In genomic region chr5:30201521-30201920, GRCm38 (mm10) we compare ENCODE assay signal across 9 mouse cellular contexts. TPM values are rescaled to one million over a fixed set of nuclear protein-coding genes. Genes with fewer than 3 reads are reported as not detected.
DNase-seq lines count a peak whose midpoint lies in the region; ATAC-seq and TF ChIP-seq lines count a peak whose summit lies in the region.
"Had no signal": no experiment of that assay in that cellular context is flagged by ENCODE, and none has a peak within 500 bp of the region (broad histone marks: within the 10 kb centered on the region; RNA-seq: fewer than 3 reads in every experiment).

No protein-coding gene starts in this region.

- TF ChIP-seq CTCF in liver, postnatal 0 days (IDR thresholded peaks at IDR 0.05; ENCODE audit: low read depth): peak; percentile 79

- no peak overlapping the region for H3K4me3 ChIP-seq in heart, embryonic 15.5 days
- H3K4me3 ChIP-seq in hindbrain, embryonic 15.5 days: no peak overlapping the region
- H3K4me3 ChIP-seq in liver, postnatal 0 days (ENCODE audit: low read depth, low read length): no peak overlapping the region
- H3K4me3 ChIP-seq: limb, embryonic 12.5 days had no signal

- DNase-seq in heart, adult 9 months (ENCODE audit: low spot score in 2 of 2): no peak
- DNase-seq in ES-CJ7 (ENCODE audit: low read depth, low spot score): peak; percentile 73
- DNase-seq in cerebellum, postnatal 14 days: peak; percentile 65 to 78
- peak; percentile 39 for DNase-seq in liver, postnatal 0 days
- peak; percentile 26 for DNase-seq in right cerebral cortex, postnatal 25 days
- DNase-seq in gastrocnemius, postnatal 25 days: no peak

- no peaks in the 10 kb centered on the region for H3K9me3 ChIP-seq in heart, embryonic 15.5 days (replicated peaks)
- no peaks in the 10 kb centered on the region for H3K9me3 ChIP-seq in hindbrain, embryonic 15.5 days
- H3K9me3 ChIP-seq in liver, postnatal 0 days (ENCODE audit: low read length): no peaks in the 10 kb centered on the region
- H3K9me3 ChIP-seq: limb, embryonic 12.5 days had no signal

- H3K4me1 ChIP-seq in heart, embryonic 15.5 days (replicated peaks): 0 out of 2 replicates have a peak, but pooled peaks cover 4% of the 10 kb centered on the region
- 0 out of 2 replicates have a peak, but pooled peaks cover 5% of the 10 kb centered on the region for H3K4me1 ChIP-seq in hindbrain, embryonic 15.5 days (replicated peaks)
- H3K4me1 ChIP-seq in liver, postnatal 0 days (ENCODE audit: insufficient read depth): no peaks in the 10 kb centered on the region

- WGBS in heart, embryonic 15.5 days: 42% methylated on average over 5 of the region's 5 CpGs
- 45% methylated on average over 5 of the region's 5 CpGs for WGBS in hindbrain, embryonic 15.5 days
- WGBS in liver, postnatal 0 days (ENCODE audit: insufficient replicate concordance): 32% methylated on average over 5 of the region's 5 CpGs

- H3K9ac ChIP-seq in heart, embryonic 15.5 days: no peak overlapping the region
- H3K9ac ChIP-seq in hindbrain, embryonic 15.5 days: no peak overlapping the region
- no peak overlapping the region for H3K9ac ChIP-seq in liver, postnatal 0 days (replicated peaks)
- H3K9ac ChIP-seq: limb, embryonic 12.5 days had no signal

- 0 out of 2 replicates have a peak, but pooled peaks have one; percentile 25 for ATAC-seq in heart, embryonic 15.5 days (replicated peaks; ENCODE audit: insufficient number of reproducible peaks, insufficient read depth, low FRiP score, low read depth)
- peak; percentile 71; the same call in 1 of the 2 replicates for ATAC-seq in hindbrain, embryonic 15.5 days (ENCODE audit: low FRiP score, low read depth)
- peak; percentile 52 for ATAC-seq in liver, postnatal 0 days

- no peaks in the 10 kb centered on the region for H3K27me3 ChIP-seq in heart, embryonic 15.5 days
- no peaks in the 10 kb centered on the region for H3K27me3 ChIP-seq in hindbrain, embryonic 15.5 days
- no peaks in the 10 kb centered on the region for H3K27me3 ChIP-seq in liver, postnatal 0 days (ENCODE audit: insufficient read depth, low read length)
- H3K27me3 ChIP-seq: limb, embryonic 12.5 days had no signal

- no peak for TF ChIP-seq EP300 in liver, postnatal 0 days (IDR thresholded peaks at IDR 0.05; ENCODE audit: low read depth)

- no peak overlapping the region for H3K27ac ChIP-seq in heart, embryonic 15.5 days
- H3K27ac ChIP-seq in hindbrain, embryonic 15.5 days (replicated peaks): no peak overlapping the region
- H3K27ac ChIP-seq in liver, postnatal 0 days (ENCODE audit: low read depth): no peak overlapping the region
- H3K27ac ChIP-seq: limb, embryonic 12.5 days had no signal

- H3K4me2 ChIP-seq in heart, embryonic 15.5 days: no peak overlapping the region
- no peak overlapping the region for H3K4me2 ChIP-seq in hindbrain, embryonic 15.5 days
- H3K4me2 ChIP-seq in liver, postnatal 0 days (ENCODE audit: low read depth, low read length): no peak overlapping the region
- H3K4me2 ChIP-seq: limb, embryonic 12.5 days had no signal

- H3K36me3 ChIP-seq in heart, embryonic 15.5 days: no peaks in the 10 kb centered on the region
- H3K36me3 ChIP-seq in hindbrain, embryonic 15.5 days: no peaks in the 10 kb centered on the region
- no peaks in the 10 kb centered on the region for H3K36me3 ChIP-seq in liver, postnatal 0 days (replicated peaks; ENCODE audit: insufficient read depth, low read length)
- H3K36me3 ChIP-seq: limb, embryonic 12.5 days had no signal

RNA-seq across cellular contexts. Expression of gene Adgrf3, which starts 4.0 kb away (rescaled TPM):
- polyA plus RNA-seq in heart, embryonic 15.5 days (2015; fragmentation: Nextera tagmentation; extraction: Ambion mirVana): 0.25 and 0.46 TPM in 2 replicates
- polyA plus RNA-seq in hindbrain, embryonic 15.5 days (2015; fragmentation: Nextera tagmentation; extraction: Ambion mirVana): not detected in 2 replicates
- not detected in 2 replicates for polyA plus RNA-seq in liver, postnatal 0 days (2015; fragmentation: Nextera tagmentation; extraction: Ambion mirVana)
- not detected for total RNA-seq in gastrocnemius, postnatal 25 days (2021)
- polyA plus RNA-seq: limb, embryonic 12.5 days had no signal

RNA-seq across cellular contexts. Expression of gene Selenoi, which starts 30.9 kb away (rescaled TPM):
- 13.3 and 13.9 TPM in 2 replicates for polyA plus RNA-seq in heart, embryonic 15.5 days (2015; fragmentation: Nextera tagmentation; extraction: Ambion mirVana)
- polyA plus RNA-seq in hindbrain, embryonic 15.5 days (2015; fragmentation: Nextera tagmentation; extraction: Ambion mirVana): 24.8 and 25.0 TPM in 2 replicates
- 9.3 and 9.8 TPM in 2 replicates for polyA plus RNA-seq in liver, postnatal 0 days (2015; fragmentation: Nextera tagmentation; extraction: Ambion mirVana)
- total RNA-seq in gastrocnemius, postnatal 25 days (2021): 10 to 100 TPM; 10.3 to 13.0 TPM

RNA-seq across cellular contexts. Expression of gene Hadhb, which starts 46.5 kb away (rescaled TPM):
- 361 and 426 TPM in 2 replicates for polyA plus RNA-seq in heart, embryonic 15.5 days (2015; fragmentation: Nextera tagmentation; extraction: Ambion mirVana)
- 56.5 and 63.8 TPM in 2 replicates for polyA plus RNA-seq in hindbrain, embryonic 15.5 days (2015; fragmentation: Nextera tagmentation; extraction: Ambion mirVana)
- polyA plus RNA-seq in liver, postnatal 0 days (2015; fragmentation: Nextera tagmentation; extraction: Ambion mirVana): 421 and 447 TPM in 2 replicates
- 100 to 1,000 TPM; 301 to 366 TPM for total RNA-seq in gastrocnemius, postnatal 25 days (2021)

RNA-seq across cellular contexts. Expression of gene Hadha, which starts 46.6 kb away (rescaled TPM):
- polyA plus RNA-seq in heart, embryonic 15.5 days (2015; fragmentation: Nextera tagmentation; extraction: Ambion mirVana): 261 and 298 TPM in 2 replicates
- polyA plus RNA-seq in hindbrain, embryonic 15.5 days (2015; fragmentation: Nextera tagmentation; extraction: Ambion mirVana): 68.9 and 75.8 TPM in 2 replicates
- polyA plus RNA-seq in liver, postnatal 0 days (2015; fragmentation: Nextera tagmentation; extraction: Ambion mirVana): 224 and 228 TPM in 2 replicates
- 100 to 1,000 TPM; 270 to 342 TPM for total RNA-seq in gastrocnemius, postnatal 25 days (2021)

Comparison
In these comparisons a context has a peak if more than half of its experiments do, and no peak if none do; other contexts are left out.
1. DNase-seq: peak in ES-CJ7 (single experiment), cerebellum, postnatal 14 days (2 of 2), liver, postnatal 0 days (single experiment) and right cerebral cortex, postnatal 25 days (single experiment); none in heart, adult 9 months (0 of 2) and gastrocnemius, postnatal 25 days (single experiment).
2. Peak in every context shown above with its lines, with median percentiles within 50 percentile points of each other: ATAC-seq.